Mouse (Mus musculus): ENCODE data around the gene Zfp831.

DNA sequence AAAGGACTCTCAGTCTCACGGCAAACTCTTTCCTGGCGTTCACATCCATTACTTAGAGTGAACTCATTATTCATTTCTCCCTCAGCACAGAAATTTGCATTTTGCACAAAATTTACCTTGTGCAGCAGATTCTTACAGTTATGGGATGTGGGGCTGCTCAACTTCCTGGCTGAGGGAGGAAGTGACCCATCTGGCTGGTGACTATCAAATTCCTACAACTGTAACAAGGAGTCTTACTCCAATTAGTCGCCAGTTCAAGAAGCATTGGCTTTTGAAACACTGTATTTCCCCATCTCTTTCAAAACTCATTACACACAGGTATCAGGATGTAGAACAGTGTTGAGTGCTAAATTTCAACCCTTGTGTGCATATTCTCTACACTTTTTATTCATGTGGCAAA is 66.9 kb downstream of the Zfp831 start:
- TF ChIP-seq TAL1 (IDR thresholded peaks at IDR 0.05; ENCODE audit: low read length), result no peak
- TF ChIP-seq GATA1 (IDR thresholded peaks at IDR 0.05; ENCODE audit: low read length), result no peak
